Mouse (Mus musculus) testis, adult 2 months (tissue): Measurements from ENCODE around the gene Ankrd31. TPM values are rescaled to one million over a fixed set of nuclear protein-coding genes. Genes with fewer than 3 reads are reported as not detected.
"Not testable (repeated sequence)": the region's sequence is repeated elsewhere in the genome, so short reads cannot be mapped to it uniquely, and the experiment has no call there.

ENCODE experiments used
- H3K27ac ChIP-seq: fragments of 200-500 bp; 2 replicates; pipeline ENCODE4 v1.5.1; 2012; ENCODE audit warnings: low read depth, low read length; ENCODE audit not compliant: control insufficient read depth, insufficient read depth
- H3K27me3 ChIP-seq: fragments of 200-500 bp; 2 replicates; pipeline ENCODE4 v1.6.1; 2012; ENCODE audit warnings: mild to moderate bottlenecking, low read length, moderate library complexity; ENCODE audit not compliant: control insufficient read depth, insufficient read depth
- H3K36me3 ChIP-seq: fragments of 200-500 bp; 2 replicates; pipeline ENCODE4 v1.6.1; 2012; ENCODE audit warnings: mild to moderate bottlenecking, low read length; ENCODE audit not compliant: control insufficient read depth, insufficient read depth
- H3K4me1 ChIP-seq: fragments of 200-500 bp; 2 replicates; pipeline ENCODE4 v1.6.1; 2012; ENCODE audit warnings: low read length; ENCODE audit not compliant: control insufficient read depth, insufficient read depth
- H3K4me3 ChIP-seq: fragments of 200-500 bp; 2 replicates; pipeline ENCODE4 v1.5.1; 2012; ENCODE audit warnings: low read depth, mild to moderate bottlenecking, low read length, moderate library complexity, mixed read lengths; ENCODE audit not compliant: control insufficient read depth
- CTCF ChIP-seq: fragments of 200-500 bp; IDR thresholded peaks from 2 replicates; pipeline ENCODE4 v1.5.1; 2012; ENCODE audit warnings: low read depth, mild to moderate bottlenecking, inconsistent platforms, low read length, moderate library complexity; ENCODE audit not compliant: control insufficient read depth, insufficient read depth, insufficient replicate concordance
- POLR2A ChIP-seq: fragments of 200-500 bp; IDR thresholded peaks from 2 replicates; pipeline ENCODE4 v1.6.1; 2012; ENCODE audit warnings: low read depth, mild to moderate bottlenecking, inconsistent platforms, low read length, moderate library complexity; ENCODE audit not compliant: control insufficient read depth
- polyA plus RNA-seq: library from polyadenylated mRNA; depleted of rRNA; stranded (reverse); fragments of >200 nt; gene quantifications from 2 replicates; pipeline ENCODE4 v1.2.3, GENCODE M21; 2012

Gene Ankrd31
- polyA plus RNA-seq, 1 experiment, result 4.6 TPM

DNA sequence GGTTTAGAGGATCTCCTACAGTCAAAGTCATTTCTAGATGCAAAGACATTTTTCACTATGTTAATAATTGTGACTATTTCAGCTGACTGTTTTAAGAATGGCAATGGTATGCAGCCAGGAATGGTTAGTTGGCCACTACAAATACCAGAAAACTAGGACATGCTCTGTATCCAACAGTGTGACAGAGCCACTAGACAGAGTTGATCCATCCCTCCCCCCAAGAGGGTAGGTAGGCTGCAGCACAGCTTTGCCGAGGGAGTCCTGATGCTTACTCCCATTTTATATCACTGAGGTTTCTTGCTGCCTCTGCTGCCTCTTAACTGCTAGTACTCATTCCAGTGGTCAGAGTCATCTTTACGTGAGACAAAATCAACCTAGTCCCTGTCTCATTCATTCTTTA lies 147.1 kb downstream of the Ankrd31 start:
- H3K4me1 ChIP-seq, result no peaks in the 10 kb centered on the region
- H3K27me3 ChIP-seq, result no peaks in the 10 kb centered on the region
- H3K27ac ChIP-seq, result no peak overlapping the region
- TF ChIP-seq POLR2A, result no peak
- TF ChIP-seq CTCF, result no peak
- no peaks in the 10 kb centered on the region for H3K36me3 ChIP-seq
- H3K4me3 ChIP-seq, result no peak overlapping the region

DNA sequence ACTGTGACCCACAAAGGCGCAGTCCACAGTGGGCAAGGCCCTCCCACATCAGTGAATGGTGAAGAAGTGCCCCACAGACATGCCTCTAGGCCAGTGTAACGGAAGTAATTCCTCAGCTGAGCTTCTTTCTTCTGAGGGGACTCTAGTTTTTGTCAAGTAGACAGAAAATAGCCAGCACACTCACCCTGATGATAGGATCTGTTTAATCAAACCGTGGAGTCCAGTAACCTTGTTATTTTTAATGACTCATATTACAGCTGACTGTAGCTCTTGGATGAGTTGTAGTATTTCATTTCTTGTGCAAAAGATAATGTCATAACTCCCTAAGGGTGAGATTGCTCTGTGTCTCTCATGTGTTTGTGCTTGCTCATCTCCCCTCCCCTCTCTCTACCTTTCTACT lies 158.6 kb downstream of the Ankrd31 start:
- H3K36me3 ChIP-seq, result peaks cover 1% of the 10 kb centered on the region; the same call in 1 of the 2 replicates
- no peak overlapping the region for H3K27ac ChIP-seq
- H3K4me1 ChIP-seq, result no peaks in the 10 kb centered on the region
- H3K27me3 ChIP-seq, result no peaks in the 10 kb centered on the region
- no peak for TF ChIP-seq CTCF
- TF ChIP-seq POLR2A, result no peak
- no peak overlapping the region for H3K4me3 ChIP-seq

DNA sequence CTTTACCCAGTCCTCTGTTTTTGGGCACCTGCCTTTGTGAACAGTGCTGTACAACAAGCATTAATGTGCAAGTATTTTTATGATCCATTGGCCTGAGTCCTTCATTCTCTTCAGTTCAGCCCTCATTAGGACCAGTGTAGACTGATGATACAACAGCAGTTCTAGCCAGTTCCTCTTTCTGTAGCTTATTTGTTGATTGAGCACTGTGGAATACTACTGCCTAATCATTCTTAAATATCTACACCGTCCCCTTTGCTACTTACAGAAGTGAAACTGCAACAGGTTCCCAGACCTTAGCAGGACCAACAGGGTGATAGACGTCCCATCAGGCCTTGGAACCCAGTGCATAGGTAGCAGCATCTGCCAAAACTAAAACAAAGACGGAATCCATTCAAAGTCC lies 163.1 kb downstream of the Ankrd31 start:
- H3K27ac ChIP-seq, result no peak overlapping the region
- no peaks in the 10 kb centered on the region for H3K27me3 ChIP-seq
- TF ChIP-seq CTCF (no peak), POLR2A (no peak)
- H3K4me3 ChIP-seq, result no peak overlapping the region; the same call in 1 of the 2 replicates
- H3K4me1 ChIP-seq, result no peaks in the 10 kb centered on the region
- no peaks in the 10 kb centered on the region for H3K36me3 ChIP-seq

DNA sequence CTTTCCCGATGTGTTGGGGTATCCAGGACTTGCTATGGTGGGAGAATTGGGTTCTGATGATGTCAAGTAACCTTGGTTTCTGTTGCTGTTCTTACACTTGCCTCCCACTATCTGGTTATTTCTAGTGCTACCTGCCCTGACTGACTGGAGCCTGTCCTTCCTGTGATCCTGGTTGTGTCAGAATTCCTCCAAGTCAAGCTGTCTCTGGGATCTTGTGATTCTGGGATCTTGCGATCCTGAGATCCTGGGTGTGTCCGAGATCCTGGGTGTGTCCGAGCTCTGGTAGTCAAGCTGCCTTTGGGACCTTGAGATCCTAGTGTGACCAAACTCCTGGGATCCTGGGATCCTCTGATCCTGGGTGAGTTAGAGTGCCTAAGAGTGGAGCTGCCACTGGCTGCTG lies 175.1 kb downstream of the Ankrd31 start:
- not testable (repeated sequence) for H3K4me1 ChIP-seq, H3K4me3 ChIP-seq, H3K27me3 ChIP-seq, H3K27ac ChIP-seq, H3K36me3 ChIP-seq

DNA sequence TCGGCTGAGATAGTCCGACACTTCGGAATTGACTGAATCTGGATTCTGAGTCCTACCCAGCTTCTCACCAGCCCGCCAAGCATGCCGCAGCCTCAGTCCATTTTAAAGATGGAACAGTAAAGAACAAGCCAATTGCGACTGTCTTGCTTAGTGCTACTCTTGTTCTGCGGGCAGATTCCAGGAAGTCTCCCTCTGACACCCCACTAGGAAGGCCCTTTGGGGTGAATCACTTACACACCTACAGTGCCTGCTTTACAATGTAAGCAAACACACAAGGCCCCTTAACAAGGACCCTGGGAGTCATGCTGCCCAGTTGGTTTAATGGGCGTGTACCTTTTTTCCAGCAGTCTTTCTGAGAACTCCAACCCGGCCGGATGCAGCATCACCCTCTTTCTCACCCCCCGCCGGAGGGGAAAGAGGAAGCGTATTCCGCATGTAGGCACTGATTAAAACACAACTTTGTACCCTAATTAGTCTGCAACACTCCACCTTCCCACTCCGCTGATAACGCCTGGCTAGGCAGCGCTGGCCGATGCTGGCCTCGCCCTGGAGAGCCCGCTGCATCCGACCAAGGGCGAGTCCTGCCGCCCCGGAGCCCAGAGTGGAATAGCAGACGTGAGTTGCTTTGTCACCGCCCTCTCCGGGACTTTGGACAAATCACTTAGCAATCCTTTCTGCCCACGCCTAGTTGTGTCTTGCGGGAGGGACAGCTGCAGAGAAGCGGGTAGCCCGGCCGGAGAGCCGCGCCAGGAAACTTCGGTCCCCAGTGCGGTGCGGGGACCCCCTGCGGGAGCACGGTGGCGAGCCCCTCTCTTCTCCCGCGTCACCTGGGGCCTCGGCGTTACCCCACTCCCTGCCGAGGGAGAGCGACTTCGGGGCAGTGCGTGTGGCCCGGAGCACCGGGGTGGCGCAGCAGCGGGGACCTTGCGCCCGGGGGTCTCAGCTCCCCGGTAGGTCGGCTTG lies 176.2 kb downstream of the Ankrd31 start, which contains the start of gene Gcnt4:
Gcnt4 (plus strand) TSS at position 691 of the 963 bp plus-strand sequence.
- peaks cover 9% of the 10 kb centered on the region for H3K4me1 ChIP-seq
- H3K4me3 ChIP-seq, result peak within 1 kb of the TSS; percentile 73
- no peak within 1 kb of the TSS for H3K27ac ChIP-seq
- no peaks in the 10 kb centered on the region for H3K36me3 ChIP-seq
- peaks cover 3% of the 10 kb centered on the region for H3K27me3 ChIP-seq
- TF ChIP-seq CTCF, result no peak
- TF ChIP-seq POLR2A, result no peak

DNA sequence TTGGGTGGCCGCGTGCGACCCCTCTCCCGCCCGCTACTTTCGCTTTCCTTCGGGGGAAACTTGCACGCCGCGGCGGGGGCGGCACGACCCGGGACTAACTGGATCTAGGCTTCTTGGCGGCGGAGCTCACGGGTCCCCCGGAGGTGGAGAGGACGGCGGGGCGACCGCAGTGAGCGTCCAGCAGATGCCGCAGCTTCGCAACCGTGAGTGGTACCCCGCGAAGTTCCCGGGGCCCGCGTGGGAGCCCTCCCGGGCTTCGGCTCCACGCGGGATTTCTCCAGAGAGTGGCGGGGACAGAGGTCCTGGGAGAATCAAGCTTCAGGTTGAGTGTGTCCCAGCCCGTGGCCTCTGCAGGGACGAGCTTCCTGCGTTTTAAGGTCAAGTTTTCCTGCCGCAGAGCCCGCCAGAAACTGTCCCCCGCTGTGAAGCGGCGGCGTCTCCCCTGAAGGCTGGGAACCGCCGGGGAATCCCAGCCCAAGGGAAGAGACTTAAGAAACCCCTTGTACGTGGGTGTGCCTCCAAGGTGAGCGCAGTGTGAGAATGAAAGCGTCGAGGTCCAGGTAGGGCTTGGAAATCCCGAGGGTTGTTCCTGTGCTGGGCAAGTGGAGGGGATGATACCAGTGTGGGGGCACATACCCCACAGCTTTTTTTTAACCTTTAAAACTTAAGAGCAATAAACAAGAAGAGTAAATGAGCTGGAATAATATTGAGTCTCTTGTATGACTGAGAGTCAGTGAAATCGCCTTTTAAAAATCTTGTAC lies 177.1 kb downstream of the Ankrd31 start:
- Histone ChIP-seq H3K27ac (no peak overlapping the region), H3K36me3 (no peaks in the 10 kb centered on the region), H3K4me1 (peaks cover 9% of the 10 kb centered on the region), H3K4me3 (peak overlapping the region; percentile 73), H3K27me3 (peaks cover 3% of the 10 kb centered on the region)
- TF ChIP-seq CTCF, result no peak
- TF ChIP-seq POLR2A, result no peak

DNA sequence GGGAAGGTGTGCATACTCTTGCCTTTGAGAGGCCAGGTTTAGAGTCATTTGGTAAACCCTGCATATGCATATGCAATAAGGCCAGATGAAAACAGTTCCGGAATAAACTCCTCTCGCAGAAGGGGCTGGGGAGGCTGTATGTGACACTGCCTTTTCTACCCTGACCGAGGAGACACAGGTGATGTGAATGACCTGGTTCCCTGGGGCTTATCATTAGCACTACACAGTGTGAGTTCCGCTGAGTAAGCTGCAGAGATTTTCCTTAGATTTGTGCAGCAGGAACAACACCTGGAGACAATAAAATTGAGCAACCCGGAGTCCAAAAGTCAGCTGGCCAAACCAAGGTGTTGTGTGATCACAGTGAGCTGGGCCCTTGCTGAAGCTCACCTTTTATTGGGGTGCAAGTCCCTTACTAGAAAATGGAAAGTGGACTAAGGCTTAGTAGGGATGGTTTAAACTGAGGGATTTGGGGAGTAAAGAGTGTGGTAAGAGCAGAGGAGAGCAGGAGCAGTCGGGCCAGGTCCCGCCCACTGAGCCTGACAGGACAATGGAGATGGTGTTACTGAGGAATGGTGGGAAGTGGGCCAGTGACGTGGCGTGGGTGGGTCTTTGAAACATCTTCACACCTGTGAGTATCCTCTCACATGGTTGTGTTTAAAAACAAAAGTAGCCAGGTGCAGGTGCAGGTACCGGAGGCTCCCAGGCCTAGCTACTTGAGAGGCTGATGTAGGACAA lies 178.1 kb downstream of the Ankrd31 start:
- Histone ChIP-seq H3K27me3 (peaks cover 3% of the 10 kb centered on the region), H3K27ac (no peak overlapping the region), H3K4me1 (peaks cover 9% of the 10 kb centered on the region), H3K36me3 (no peaks in the 10 kb centered on the region), H3K4me3 (no peak overlapping the region)
- TF ChIP-seq CTCF (0 out of 2 replicates have a peak, but pooled peaks have one; percentile 4), POLR2A (no peak)
